Mouse (Mus musculus): Measurements from ENCODE around the gene Ppox.
A peak's percentile ranks its signal among the peaks of the same experiment; 100 is the strongest.

GRCm38 (mm10) chr1:171263666-171264461, 17.1 kb downstream of the Ppox start:
- TF ChIP-seq POLR2A (IDR thresholded peaks at IDR 0.05; ENCODE audit: low read depth, low read length) (no peak), CTCF (conservative IDR thresholded peaks at IDR 0.05; ENCODE audit: insufficient read depth, insufficient read length, low read depth, low read length) (peak; percentile 34)

All from kidney, adult 2 months (tissue).